Mouse (Mus musculus) CH12.LX (cell line): Measurements from ENCODE around the gene Gm20388.

Source experiments
- CHD2 ChIP-seq: IDR thresholded peaks from 2 replicates; pipeline ENCODE4 v1.6.1; 2011; ENCODE audit warnings: low read length, improper control_type of control experiment
- CTCF ChIP-seq, 2 experiments: IDR thresholded peaks in 1 of 2; conservative IDR thresholded peaks in 1 of 2; 2 replicates each; pipeline ENCODE4 v1.5.1; 2011 to 2012; ENCODE audit warnings: low read depth in 2 of 2, low read length in 2 of 2, improper control_type of control experiment in 1 of 2, inconsistent platforms in 1 of 2, mild to moderate bottlenecking in 1 of 2, moderate library complexity in 1 of 2
- MAFK ChIP-seq: IDR thresholded peaks from 2 replicates; pipeline ENCODE4 v1.6.1; 2011; ENCODE audit warnings: low read length, improper control_type of control experiment; ENCODE audit not compliant: insufficient replicate concordance
- MAX ChIP-seq: IDR thresholded peaks from 2 replicates; pipeline ENCODE4 v1.6.1; 2011; ENCODE audit warnings: low read length, improper control_type of control experiment
- PAX5 ChIP-seq: IDR thresholded peaks from 2 replicates; pipeline ENCODE4 v1.6.1; 2012; ENCODE audit warnings: low read length, inconsistent platforms, mixed read lengths
- POLR2A ChIP-seq: IDR thresholded peaks from 2 replicates; pipeline ENCODE4 v1.6.1; 2011; ENCODE audit warnings: low read depth, mild to moderate bottlenecking, improper control_type of control experiment, low read length
- POLR2AphosphoS2 ChIP-seq: IDR thresholded peaks from 2 replicates; pipeline ENCODE4 v1.6.1; 2011; ENCODE audit warnings: low read depth, low read length, improper control_type of control experiment
- SMC3 ChIP-seq: IDR thresholded peaks from 2 replicates; pipeline ENCODE4 v1.6.1; 2011; ENCODE audit warnings: low read depth, low read length, improper control_type of control experiment

DNA sequence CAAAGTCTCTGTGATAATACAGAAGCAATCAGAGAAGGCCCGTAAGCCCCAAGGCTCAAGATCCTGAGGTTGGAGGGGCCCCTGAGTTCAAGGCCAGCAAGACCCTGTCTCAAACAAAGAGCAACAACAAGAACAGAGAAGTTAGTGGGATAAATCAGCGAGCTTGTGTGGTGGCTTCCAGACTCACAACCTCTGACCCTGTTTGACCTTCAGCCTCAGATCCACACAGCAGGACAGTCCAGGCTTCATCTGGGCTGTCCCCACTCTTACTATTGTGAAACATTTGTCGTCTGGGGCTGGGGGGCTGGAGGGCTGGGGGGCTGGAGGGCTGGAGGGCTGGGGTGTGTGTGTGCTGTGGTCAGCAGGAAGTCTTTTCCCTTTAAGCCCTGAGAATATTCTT lies 468.4 kb downstream of the Gm20388 start:
- TF ChIP-seq CTCF (conservative IDR thresholded peaks at IDR 0.05 in 1 of 2, IDR thresholded peaks at IDR 0.05 in 1 of 2; ENCODE audit: low read depth in 2 of 2, low read length in 2 of 2) (no peak), MAX (no peak), CHD2 (no peak), POLR2A (no peak), MAFK (no peak), SMC3 (no peak), PAX5 (no peak), POLR2AphosphoS2 (no peak)
